Mouse (Mus musculus): ENCODE measurements at regions not wholly inside any gene's neighbourhood (a gene's known extent, or its start where the extent isn't known, plus 50 kb on each side); places are given as distances from the start of the nearest gene placed in this dataset.

GRCm38 (mm10) chr11:114477365-114477764 lies 191.0 kb upstream of the Rpl38 start:
- TF ChIP-seq POLR2A (IDR thresholded peaks at IDR 0.05; ENCODE audit: insufficient read depth, low read depth, low read length): no peak
- TF ChIP-seq CTCF (IDR thresholded peaks at IDR 0.05): peak; percentile 49
- no peak for TF ChIP-seq EP300 (IDR thresholded peaks at IDR 0.05; ENCODE audit: insufficient read depth, low read depth, low read length)

Measured in heart, adult 2 months (tissue).